Mouse (Mus musculus) heart, adult 2 months (tissue): Measurements from ENCODE around the gene 7530416G11Rik.

Source experiments
- CTCF ChIP-seq: fragments of 200-600 bp; IDR thresholded peaks from 2 replicates; pipeline ENCODE4 v1.8.1; 2022; ENCODE audit warnings: antibody characterized with exemption, mild to moderate bottlenecking, moderate library complexity
- POLR2A ChIP-seq: fragments of 200-500 bp; IDR thresholded peaks from 2 replicates; pipeline ENCODE4 v1.6.1; 2011; ENCODE audit warnings: mild to moderate bottlenecking, low read depth, low read length, control low read depth; ENCODE audit not compliant: insufficient read depth

GRCm38 (mm10) chr15:85456891-85457290, 46.1 kb downstream of the 7530416G11Rik start:
- TF ChIP-seq POLR2A (no peak), CTCF (no peak)
